Mouse (Mus musculus) stomach, postnatal 0 days (tissue): Measurements from ENCODE around the gene Igbp1. TPM values are rescaled to one million over a fixed set of nuclear protein-coding genes. Genes with fewer than 3 reads are reported as not detected.

Experiments used
- ATAC-seq: fragments of 200-750 bp; cut with Nextera tagmentation; 2 replicates; pipeline ENCODE4 v1.8.0; 2017; ENCODE audit not compliant: low FRiP score, low TSS enrichment
- DNase-seq: peaks from one replicate; pipeline ENCODE4 v3.0.0-alpha.2; 2016; ENCODE audit warnings: low spot score
- H3K27ac ChIP-seq: fragments of 300-500 bp; sonication (generic); replicated peaks from 2 replicates; pipeline ENCODE4 v1.5.1; 2014; ENCODE audit warnings: mild to moderate bottlenecking, control low read depth
- H3K27me3 ChIP-seq: fragments of 300-500 bp; sonication (generic); 2 replicates; pipeline ENCODE4 v1.6.1; 2014; ENCODE audit warnings: low read length; ENCODE audit not compliant: control insufficient read depth, insufficient read depth
- H3K36me3 ChIP-seq: fragments of 300-500 bp; sonication (generic); 2 replicates; pipeline ENCODE4 v1.6.1; 2014; ENCODE audit warnings: low read length, mixed read lengths; ENCODE audit not compliant: control insufficient read depth, insufficient read depth
- H3K4me1 ChIP-seq: fragments of 300-500 bp; sonication (generic); replicated peaks from 2 replicates; pipeline ENCODE4 v1.6.1; 2014; ENCODE audit warnings: antibody characterized with exemption; ENCODE audit not compliant: control insufficient read depth, insufficient read depth
- H3K4me2 ChIP-seq: fragments of 300-500 bp; sonication (generic); replicated peaks from 2 replicates; pipeline ENCODE4 v1.6.1; 2014; ENCODE audit warnings: low read depth, mild to moderate bottlenecking, control low read depth, moderate library complexity
- H3K4me3 ChIP-seq: fragments of 300-500 bp; sonication (generic); 2 replicates; pipeline ENCODE4 v1.5.1; 2014; ENCODE audit warnings: low read depth, low read length, control low read depth
- H3K9ac ChIP-seq: fragments of 300-500 bp; sonication (generic); 2 replicates; pipeline ENCODE4 v1.6.1; 2014; ENCODE audit warnings: mild to moderate bottlenecking, low read length, control low read depth, mixed read lengths
- H3K9me3 ChIP-seq: fragments of 300-500 bp; sonication (generic); 2 replicates; pipeline ENCODE4 v1.6.1; 2016; ENCODE audit warnings: low read length; ENCODE audit not compliant: control insufficient read depth
- CTCF ChIP-seq: IDR thresholded peaks from 2 replicates; pipeline ENCODE4 v1.5.1; 2016; ENCODE audit warnings: antibody characterized with exemption, low read depth, mild to moderate bottlenecking, moderate library complexity
- EP300 ChIP-seq: optimal IDR thresholded peaks from 2 replicates; pipeline ENCODE3; 2016; ENCODE audit warnings: antibody characterized with exemption
- WGBS: fragments of 180-500 bp; shearing (Covaris S2); extraction: QIAGEN DNeasy Blood & Tissue Kit; methylation state at CpG from one replicate; pipeline ENCODE4 v1.1.7; 2014; 5-methylcytosine and 5-hydroxymethylcytosine counted together
- polyA plus RNA-seq: library from polyadenylated mRNA; unstranded; fragments of >200 nt; fragmentation: Nextera tagmentation; extraction: Ambion mirVana; gene quantifications from 2 replicates; pipeline ENCODE4 v1.2.1, GENCODE M21; 2015

The Igbp1 gene
- polyA plus RNA-seq, 1 experiment from 2014 or later: 28.9 TPM

GRCm38 (mm10) chrX:100518532-100518931 is 24.4 kb downstream of the Igbp1 start:
- TF ChIP-seq EP300: no peak
- no peak for TF ChIP-seq CTCF
- Histone ChIP-seq H3K9me3 (no peaks in the 10 kb centered on the region), H3K4me1 (no peaks in the 10 kb centered on the region), H3K27me3 (no peaks in the 10 kb centered on the region), H3K4me2 (no peak overlapping the region), H3K27ac (no peak overlapping the region), H3K36me3 (no peaks in the 10 kb centered on the region), H3K9ac (no peak overlapping the region), H3K4me3 (no peak overlapping the region)
- WGBS: 77% methylated on average over 2 of the region's 2 CpGs
- no peak for DNase-seq
- no peak for ATAC-seq

GRCm38 (mm10) chrX:100524471-100524870 is 30.4 kb downstream of the Igbp1 start, which contains the start of gene Dgat2l6:
Gene Dgat2l6 (plus strand): TSS chrX:100524838.
- no peaks in the 10 kb centered on the region for H3K4me1 ChIP-seq
- H3K4me3 ChIP-seq: no peak within 1 kb of the TSS
- no peak within 1 kb of the TSS for H3K9ac ChIP-seq
- DNase-seq (no peak), ATAC-seq (no peak)
- WGBS: 87% methylated on average over 4 of the region's 4 CpGs
- H3K27ac ChIP-seq: no peak within 1 kb of the TSS
- TF ChIP-seq CTCF: no peak
- no peak for TF ChIP-seq EP300
- H3K27me3 ChIP-seq: no peaks in the 10 kb centered on the region
- H3K9me3 ChIP-seq: no peaks in the 10 kb centered on the region
- H3K4me2 ChIP-seq: no peak within 1 kb of the TSS
- H3K36me3 ChIP-seq: no peaks in the 10 kb centered on the region

GRCm38 (mm10) chrX:100556026-100556425 is 61.9 kb downstream of the Igbp1 start:
- Histone ChIP-seq H3K4me1 (no peaks in the 10 kb centered on the region), H3K36me3 (no peaks in the 10 kb centered on the region), H3K4me2 (no peak overlapping the region), H3K4me3 (no peak overlapping the region), H3K27ac (no peak overlapping the region), H3K27me3 (no peaks in the 10 kb centered on the region), H3K9ac (no peak overlapping the region), H3K9me3 (no peaks in the 10 kb centered on the region)
- DNase-seq: no peak
- no peak for ATAC-seq
- TF ChIP-seq EP300 (no peak), CTCF (no peak)
- 61% methylated on average over 3 of the region's 3 CpGs for WGBS

GRCm38 (mm10) chrX:100565696-100566095 is 71.6 kb downstream of the Igbp1 start:
- Histone ChIP-seq H3K27me3 (no peaks in the 10 kb centered on the region), H3K4me1 (no peaks in the 10 kb centered on the region), H3K9ac (no peak overlapping the region), H3K4me2 (no peak overlapping the region), H3K27ac (no peak overlapping the region), H3K36me3 (no peaks in the 10 kb centered on the region), H3K4me3 (no peak overlapping the region), H3K9me3 (no peaks in the 10 kb centered on the region)
- TF ChIP-seq EP300 (no peak), CTCF (no peak)
- 80% methylated on average over 3 of the region's 3 CpGs for WGBS
- DNase-seq: no peak
- no peak for ATAC-seq

Other genes with a start within 250 kb of the Igbp1 start
- not detected in 2 replicates for gene Otud6a, start 65.3 kb upstream of the Igbp1 start, polyA plus RNA-seq
- gene Awat2, start 51.6 kb upstream of the Igbp1 start, polyA plus RNA-seq: 0.36 and 0.39 TPM in 2 replicates
- gene Dgat2l6, start 30.5 kb downstream of the Igbp1 start, polyA plus RNA-seq: 0.04 TPM in 2 replicates
- gene Awat1, start 78.0 kb downstream of the Igbp1 start, polyA plus RNA-seq: not detected in 2 replicates
- gene P2ry4, start 100.6 kb downstream of the Igbp1 start, polyA plus RNA-seq: 2.9 and 3.0 TPM in 2 replicates
- not detected in 2 replicates for gene Arr3, start 111.2 kb downstream of the Igbp1 start, polyA plus RNA-seq
- 4.0 and 4.8 TPM in 2 replicates for gene Kif4, start 131.4 kb downstream of the Igbp1 start, polyA plus RNA-seq
- 80.2 and 81.2 TPM in 2 replicates for gene Pdzd11, start 132.3 kb downstream of the Igbp1 start, polyA plus RNA-seq
- gene Gdpd2, start 235.6 kb downstream of the Igbp1 start, polyA plus RNA-seq: 21.4 and 28.1 TPM in 2 replicates